Mouse (Mus musculus): ENCODE results near the gene Tfdp2. TPM values are rescaled to one million over a fixed set of nuclear protein-coding genes. Genes with fewer than 3 reads are reported as not detected.

The Tfdp2 gene
- polyA plus RNA-seq, 1 experiment from 2014 or later, result 62.8 TPM

DNA sequence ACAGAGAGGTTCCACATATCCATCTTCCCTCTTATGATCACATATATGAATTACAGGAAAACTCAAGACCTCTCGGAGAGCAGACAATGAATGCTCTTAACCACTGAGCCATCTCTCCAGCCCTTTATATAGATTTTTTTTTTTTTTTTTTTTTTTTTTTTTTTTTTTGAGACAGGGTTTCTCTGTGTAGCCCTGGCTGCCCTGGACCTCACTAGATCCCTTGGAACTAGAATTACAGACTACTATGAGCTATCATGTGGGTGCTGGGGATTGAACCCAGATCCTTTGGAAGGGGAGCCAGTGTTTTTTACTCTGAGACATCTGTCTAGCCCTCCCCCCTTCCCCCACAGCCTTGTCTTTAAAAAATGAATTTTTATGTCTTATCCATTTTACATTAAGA, 21.2 kb downstream of the Tfdp2 start:
- no peaks in the 10 kb centered on the region for H3K9me3 ChIP-seq (ENCODE audit: control insufficient read depth, low read length)
- no peak for DNase-seq (ENCODE audit: low spot score)
- H3K27ac ChIP-seq (ENCODE audit: low read depth, low read length), result no peak overlapping the region
- ATAC-seq (replicated peaks; ENCODE audit: low FRiP score), result no peak
- no peak overlapping the region for H3K4me2 ChIP-seq
- no peak overlapping the region for H3K4me3 ChIP-seq (ENCODE audit: low read depth, low read length)
- H3K27me3 ChIP-seq (replicated peaks; ENCODE audit: control insufficient read depth, insufficient read depth, low read length), result no peaks in the 10 kb centered on the region
- no peaks in the 10 kb centered on the region for H3K4me1 ChIP-seq (replicated peaks; ENCODE audit: control insufficient read depth, insufficient read depth, low read length)
- no peaks in the 10 kb centered on the region for H3K36me3 ChIP-seq (ENCODE audit: control insufficient read depth, insufficient read depth, low read length)
- 78% methylated on average over 1 of the region's 1 CpGs for whole genome bisulfite sequencing
- H3K9ac ChIP-seq (ENCODE audit: low read depth, low read length), result no peak overlapping the region

GRCm38 (mm10) chr9:96217799-96218198, 21.7 kb downstream of the Tfdp2 start:
- Histone ChIP-seq H3K27me3 (replicated peaks; ENCODE audit: control insufficient read depth, insufficient read depth, low read length) (no peaks in the 10 kb centered on the region), H3K9ac (ENCODE audit: low read depth, low read length) (no peak overlapping the region), H3K4me1 (replicated peaks; ENCODE audit: control insufficient read depth, insufficient read depth, low read length) (no peaks in the 10 kb centered on the region), H3K27ac (ENCODE audit: low read depth, low read length) (no peak overlapping the region), H3K4me2 (no peak overlapping the region), H3K9me3 (ENCODE audit: control insufficient read depth, low read length) (no peaks in the 10 kb centered on the region), H3K36me3 (ENCODE audit: control insufficient read depth, insufficient read depth, low read length) (no peaks in the 10 kb centered on the region), H3K4me3 (ENCODE audit: low read depth, low read length) (no peak overlapping the region)
- ATAC-seq (replicated peaks; ENCODE audit: low FRiP score) (no peak), DNase-seq (ENCODE audit: low spot score) (no peak)

GRCm38 (mm10) chr9:96219114-96219669, 23.1 kb downstream of the Tfdp2 start:
- Histone ChIP-seq H3K27ac (ENCODE audit: low read depth, low read length) (no peak overlapping the region), H3K9me3 (ENCODE audit: control insufficient read depth, low read length) (no peaks in the 10 kb centered on the region), H3K4me2 (no peak overlapping the region), H3K9ac (ENCODE audit: low read depth, low read length) (no peak overlapping the region), H3K27me3 (replicated peaks; ENCODE audit: control insufficient read depth, insufficient read depth, low read length) (no peaks in the 10 kb centered on the region), H3K4me3 (ENCODE audit: low read depth, low read length) (no peak overlapping the region), H3K36me3 (ENCODE audit: control insufficient read depth, insufficient read depth, low read length) (no peaks in the 10 kb centered on the region), H3K4me1 (replicated peaks; ENCODE audit: control insufficient read depth, insufficient read depth, low read length) (no peaks in the 10 kb centered on the region)
- peak; percentile 5 for DNase-seq (ENCODE audit: low spot score)
- WGBS, result 57% methylated on average over 2 of the region's 2 CpGs
- peak; percentile 68; the same call in 1 of the 2 replicates for ATAC-seq (replicated peaks; ENCODE audit: low FRiP score)

- no peaks in the 10 kb centered on the region for H3K36me3 ChIP-seq (ENCODE audit: control insufficient read depth, insufficient read depth, low read length)
- H3K4me1 ChIP-seq (replicated peaks; ENCODE audit: control insufficient read depth, insufficient read depth, low read length), result no peaks in the 10 kb centered on the region
- no peaks in the 10 kb centered on the region for H3K27me3 ChIP-seq (replicated peaks; ENCODE audit: control insufficient read depth, insufficient read depth, low read length)
- DNase-seq (ENCODE audit: low spot score) (no peak), ATAC-seq (replicated peaks; ENCODE audit: low FRiP score) (no peak)
- no peak overlapping the region for H3K27ac ChIP-seq (ENCODE audit: low read depth, low read length)
- H3K9ac ChIP-seq (ENCODE audit: low read depth, low read length), result no peak overlapping the region
- H3K4me2 ChIP-seq, result no peak overlapping the region
- H3K9me3 ChIP-seq (ENCODE audit: control insufficient read depth, low read length), result no peaks in the 10 kb centered on the region
- H3K4me3 ChIP-seq (ENCODE audit: low read depth, low read length), result no peak overlapping the region
Observed at GRCm38 (mm10) chr9:96220419-96220818, 24.3 kb downstream of the Tfdp2 start.

DNA sequence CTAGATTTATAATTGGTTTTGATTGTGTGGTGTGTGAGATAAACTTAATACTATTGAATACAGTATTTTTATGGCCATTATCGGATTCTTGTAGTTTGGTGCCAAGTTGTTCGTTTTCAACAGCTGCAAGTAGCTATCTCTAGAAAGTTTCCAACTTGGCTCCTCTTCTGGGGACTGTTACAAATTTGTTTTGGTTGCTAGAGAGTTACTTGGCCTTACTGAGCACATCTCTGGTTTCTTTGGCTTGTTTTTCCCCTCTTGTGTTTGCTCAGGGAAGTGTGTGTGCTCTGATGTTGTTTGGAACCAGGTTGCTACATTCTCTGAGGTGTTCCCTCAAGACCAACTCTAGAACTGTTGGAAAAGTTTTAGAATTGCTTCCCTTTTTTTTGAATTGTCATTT, 27.2 kb downstream of the Tfdp2 start:
- no peaks in the 10 kb centered on the region for H3K4me1 ChIP-seq (replicated peaks; ENCODE audit: control insufficient read depth, insufficient read depth, low read length)
- H3K36me3 ChIP-seq (ENCODE audit: control insufficient read depth, insufficient read depth, low read length), result no peaks in the 10 kb centered on the region
- no peak overlapping the region for H3K4me2 ChIP-seq
- peak; percentile 2 for DNase-seq (ENCODE audit: low spot score)
- no peaks in the 10 kb centered on the region for H3K27me3 ChIP-seq (replicated peaks; ENCODE audit: control insufficient read depth, insufficient read depth, low read length)
- H3K9me3 ChIP-seq (ENCODE audit: control insufficient read depth, low read length), result no peaks in the 10 kb centered on the region
- no peak overlapping the region for H3K9ac ChIP-seq (ENCODE audit: low read depth, low read length)
- 80% methylated on average over 2 of the region's 2 CpGs for WGBS
- ATAC-seq (replicated peaks; ENCODE audit: low FRiP score), result no peak
- H3K4me3 ChIP-seq (ENCODE audit: low read depth, low read length), result no peak overlapping the region
- H3K27ac ChIP-seq (ENCODE audit: low read depth, low read length), result no peak overlapping the region

- no peak overlapping the region for H3K4me2 ChIP-seq
- no peaks in the 10 kb centered on the region for H3K9me3 ChIP-seq (ENCODE audit: control insufficient read depth, low read length)
- no peak overlapping the region for H3K4me3 ChIP-seq (ENCODE audit: low read depth, low read length)
- H3K27me3 ChIP-seq (replicated peaks; ENCODE audit: control insufficient read depth, insufficient read depth, low read length), result no peaks in the 10 kb centered on the region
- H3K36me3 ChIP-seq (ENCODE audit: control insufficient read depth, insufficient read depth, low read length), result no peaks in the 10 kb centered on the region
- H3K4me1 ChIP-seq (replicated peaks; ENCODE audit: control insufficient read depth, insufficient read depth, low read length), result no peaks in the 10 kb centered on the region
- DNase-seq (ENCODE audit: low spot score), result no peak
- H3K9ac ChIP-seq (ENCODE audit: low read depth, low read length), result no peak overlapping the region
- no peak; the same call in 1 of the 2 replicates for ATAC-seq (replicated peaks; ENCODE audit: low FRiP score)
- H3K27ac ChIP-seq (ENCODE audit: low read depth, low read length), result no peak overlapping the region
Observed at GRCm38 (mm10) chr9:96228285-96228684, 32.2 kb downstream of the Tfdp2 start.

DNA sequence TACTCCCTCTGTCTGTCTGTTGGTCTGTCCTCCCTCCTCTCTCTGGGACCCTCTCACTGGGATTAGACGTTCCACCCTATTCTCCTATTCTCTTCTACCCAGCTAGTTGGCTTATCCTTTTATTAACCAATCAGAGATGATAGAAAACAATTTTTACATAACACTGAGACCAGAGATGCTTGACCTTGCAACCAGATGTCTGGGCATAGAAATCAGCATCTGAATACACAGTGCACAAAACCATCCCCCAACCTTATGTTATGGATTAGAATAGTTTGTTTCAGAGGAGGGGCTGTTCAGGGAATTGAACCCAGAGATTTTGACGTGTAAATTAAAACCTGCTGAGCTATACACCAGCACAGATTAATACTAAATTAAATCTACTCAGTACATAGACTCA, 34.2 kb downstream of the Tfdp2 start:
- H3K4me2 ChIP-seq, result no peak overlapping the region
- H3K27me3 ChIP-seq (replicated peaks; ENCODE audit: control insufficient read depth, insufficient read depth, low read length), result no peaks in the 10 kb centered on the region
- no peak overlapping the region for H3K4me3 ChIP-seq (ENCODE audit: low read depth, low read length)
- H3K9ac ChIP-seq (ENCODE audit: low read depth, low read length), result no peak overlapping the region
- ATAC-seq (replicated peaks; ENCODE audit: low FRiP score), result no peak
- no peak for DNase-seq (ENCODE audit: low spot score)
- WGBS, result 69% methylated on average over 2 of the region's 2 CpGs
- no peaks in the 10 kb centered on the region for H3K36me3 ChIP-seq (ENCODE audit: control insufficient read depth, insufficient read depth, low read length)
- no peaks in the 10 kb centered on the region for H3K9me3 ChIP-seq (ENCODE audit: control insufficient read depth, low read length)
- no peaks in the 10 kb centered on the region for H3K4me1 ChIP-seq (replicated peaks; ENCODE audit: control insufficient read depth, insufficient read depth, low read length)
- H3K27ac ChIP-seq (ENCODE audit: low read depth, low read length), result no peak overlapping the region

DNA sequence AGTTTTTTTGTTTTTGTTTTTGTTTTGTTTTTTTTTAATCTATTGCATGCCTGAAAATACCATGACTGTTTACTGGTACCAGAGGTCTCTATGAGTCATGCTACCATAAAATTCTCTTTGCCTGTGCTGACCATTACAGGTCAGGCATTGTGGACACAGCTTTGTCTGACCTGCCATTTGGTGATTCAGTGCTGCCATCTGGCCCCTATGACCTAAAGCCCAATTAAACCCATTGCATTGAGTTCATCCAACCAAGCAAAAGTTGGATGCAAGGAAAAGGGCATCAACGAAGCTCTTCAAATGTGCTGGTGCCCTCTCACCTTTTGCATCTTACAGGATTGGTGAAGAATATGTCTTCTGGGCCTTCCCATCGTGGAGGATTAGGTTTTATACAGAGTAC, 39.4 kb downstream of the Tfdp2 start:
- DNase-seq (ENCODE audit: low spot score), result no peak
- Histone ChIP-seq H3K27ac (ENCODE audit: low read depth, low read length) (no peak overlapping the region), H3K9ac (ENCODE audit: low read depth, low read length) (no peak overlapping the region), H3K36me3 (ENCODE audit: control insufficient read depth, insufficient read depth, low read length) (no peaks in the 10 kb centered on the region), H3K9me3 (ENCODE audit: control insufficient read depth, low read length) (no peaks in the 10 kb centered on the region), H3K4me1 (replicated peaks; ENCODE audit: control insufficient read depth, insufficient read depth, low read length) (peaks cover 3% of the 10 kb centered on the region; the same call in 1 of the 2 replicates), H3K4me3 (ENCODE audit: low read depth, low read length) (no peak overlapping the region), H3K27me3 (replicated peaks; ENCODE audit: control insufficient read depth, insufficient read depth, low read length) (no peaks in the 10 kb centered on the region), H3K4me2 (no peak overlapping the region)
- WGBS, result 69% methylated on average over 2 of the region's 2 CpGs
- no peak for ATAC-seq (replicated peaks; ENCODE audit: low FRiP score)

- 76% methylated on average over 1 of the region's 1 CpGs for WGBS
- H3K4me1 ChIP-seq (replicated peaks; ENCODE audit: control insufficient read depth, insufficient read depth, low read length), result peaks cover 11% of the 10 kb centered on the region
- no peaks in the 10 kb centered on the region for H3K27me3 ChIP-seq (replicated peaks; ENCODE audit: control insufficient read depth, insufficient read depth, low read length)
- no peaks in the 10 kb centered on the region for H3K36me3 ChIP-seq (ENCODE audit: control insufficient read depth, insufficient read depth, low read length)
- H3K4me3 ChIP-seq (ENCODE audit: low read depth, low read length), result no peak overlapping the region
- no peak overlapping the region for H3K9ac ChIP-seq (ENCODE audit: low read depth, low read length)
- ATAC-seq (replicated peaks; ENCODE audit: low FRiP score), result no peak
- no peak for DNase-seq (ENCODE audit: low spot score)
- H3K9me3 ChIP-seq (ENCODE audit: control insufficient read depth, low read length), result no peaks in the 10 kb centered on the region
- no peak overlapping the region for H3K4me2 ChIP-seq
- H3K27ac ChIP-seq (ENCODE audit: low read depth, low read length), result no peak overlapping the region
Observed at GRCm38 (mm10) chr9:96237391-96237790, 41.3 kb downstream of the Tfdp2 start.

Measured in liver, embryonic 11.5 days (tissue).